Mouse (Mus musculus) ZHBTc4 (cell line): ENCODE data around the gene Unk.

Experiments
- DNase-seq: peaks from one replicate; pipeline ENCODE4 v3.0.0-alpha.2; 2011; ENCODE audit warnings: low read depth, low spot score

Gene Unk

GRCm38 (mm10) chr11:116106963-116107776, 77.0 kb downstream of the Unk start:
- no peak for DNase-seq

GRCm38 (mm10) chr11:116107777-116108285, 77.7 kb downstream of the Unk start:
- peak; percentile 36 for DNase-seq

GRCm38 (mm10) chr11:116108464-116109137, 78.5 kb downstream of the Unk start:
- no peak for DNase-seq

DNA sequence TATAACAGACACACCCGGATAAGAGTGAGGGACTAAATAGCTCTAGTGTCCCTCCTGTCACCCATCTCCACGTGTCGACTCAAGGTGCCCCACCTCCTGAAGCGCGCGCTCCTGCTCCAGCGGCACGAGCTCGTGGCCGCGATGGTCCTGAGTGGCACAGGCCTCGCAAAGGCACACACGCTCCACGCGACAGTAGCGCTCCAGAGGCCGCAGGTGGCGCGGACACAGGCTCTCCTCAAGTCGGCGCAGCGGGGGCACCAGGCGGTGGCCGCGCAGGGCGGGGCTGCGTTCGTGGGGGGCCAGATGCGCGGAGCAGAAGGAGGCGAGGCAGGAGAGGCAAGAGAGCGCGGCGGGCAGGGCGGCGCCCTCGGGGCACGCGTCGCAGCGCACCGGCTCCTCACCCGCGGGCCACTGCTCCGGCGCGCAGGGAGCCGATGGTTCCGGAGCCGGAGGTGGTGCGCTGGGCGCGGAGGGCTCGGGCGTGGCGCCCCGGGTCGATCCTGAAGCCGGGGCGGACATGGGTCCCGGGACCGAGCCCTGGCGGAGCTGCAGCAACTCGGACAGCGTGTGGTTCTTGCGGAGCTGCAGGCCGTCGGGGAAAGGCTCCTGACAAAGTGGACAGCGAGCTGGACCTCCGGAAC, 79.4 kb downstream of the Unk start:
- DNase-seq: peak; percentile 62

- no peak for DNase-seq
Observed at GRCm38 (mm10) chr11:116110131-116110530, 80.0 kb downstream of the Unk start.

DNA sequence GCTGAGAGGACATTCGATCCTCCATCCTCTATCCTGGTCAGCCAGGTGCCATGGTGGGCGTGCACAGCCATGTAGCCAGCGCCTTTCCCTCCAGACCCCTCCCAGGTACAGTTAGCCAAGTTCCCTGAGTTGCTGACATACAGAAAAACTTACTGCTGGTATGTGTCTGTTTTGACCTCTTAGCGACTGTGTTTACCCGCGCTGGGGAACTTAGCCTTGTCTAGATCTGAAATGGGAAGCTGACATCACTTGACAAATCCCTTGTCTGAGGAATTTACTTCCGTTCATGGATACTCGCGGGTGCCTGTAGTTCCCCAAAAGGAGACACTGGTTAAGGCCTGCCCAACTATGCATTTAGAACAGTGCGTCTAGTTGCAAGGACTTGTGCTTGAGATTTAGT, 80.4 kb downstream of the Unk start:
- no peak for DNase-seq
